Mouse (Mus musculus) adrenal gland, postnatal 25 days (tissue): ENCODE measurements around the gene Lrrc45. TPM values are rescaled to one million over a fixed set of nuclear protein-coding genes. Genes with fewer than 3 reads are reported as not detected.
A peak's percentile ranks its signal among the peaks of the same experiment; 100 is the strongest.

Experiments
- DNase-seq: peaks from one replicate; pipeline ENCODE4 v3.0.0; 2021; ENCODE audit warnings: mixed read lengths
- total RNA-seq: library from RNA; stranded (reverse); gene quantifications from 2 replicates; pipeline ENCODE4 v1.2.3, GENCODE M21; 2021

Lrrc45 gene
- total RNA-seq, 1 experiment from 2014 or later = 46.8 TPM

DNA sequence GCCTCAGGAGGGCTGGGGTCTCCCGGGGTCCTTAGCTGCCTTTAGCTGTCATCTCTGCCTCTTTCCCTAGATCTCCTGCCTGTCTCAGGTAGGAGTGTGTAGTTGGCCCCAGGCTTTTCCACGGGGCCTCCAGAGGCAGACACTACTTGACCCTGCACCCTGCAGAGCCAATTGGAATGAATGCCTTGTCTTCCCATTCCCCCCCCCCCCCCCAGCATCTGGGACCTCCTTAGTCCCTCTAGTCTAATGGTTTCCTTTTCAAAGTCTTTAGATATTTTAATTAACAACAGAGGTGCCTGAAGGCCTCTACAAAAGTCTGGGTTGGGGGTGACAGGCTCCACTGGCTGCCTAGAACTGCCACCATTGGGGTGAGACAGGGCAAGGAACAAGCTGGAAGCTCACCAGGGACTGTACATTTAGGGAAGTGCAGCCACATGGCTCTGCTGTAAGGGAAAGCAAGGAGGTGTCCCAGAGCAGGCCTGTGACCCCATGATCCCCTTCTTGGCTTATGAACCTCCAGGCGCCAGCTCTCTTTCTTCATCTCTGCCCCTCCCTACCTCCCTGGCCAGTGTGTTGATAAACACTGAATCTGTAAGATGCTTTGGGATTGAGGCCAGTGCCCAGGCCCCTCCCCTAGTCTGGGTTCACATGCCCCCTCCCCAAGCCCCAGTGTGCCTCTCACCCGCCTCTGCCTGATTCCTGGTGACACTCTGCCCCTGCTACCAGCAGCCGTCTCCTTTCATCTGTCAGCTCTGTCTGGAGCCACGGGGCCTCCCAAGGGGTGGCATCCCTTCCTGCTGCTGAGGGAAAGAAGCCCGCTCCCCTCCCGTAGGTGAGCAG, 9.0 kb upstream of the Lrrc45 start:
- DNase-seq = no peak

DNA sequence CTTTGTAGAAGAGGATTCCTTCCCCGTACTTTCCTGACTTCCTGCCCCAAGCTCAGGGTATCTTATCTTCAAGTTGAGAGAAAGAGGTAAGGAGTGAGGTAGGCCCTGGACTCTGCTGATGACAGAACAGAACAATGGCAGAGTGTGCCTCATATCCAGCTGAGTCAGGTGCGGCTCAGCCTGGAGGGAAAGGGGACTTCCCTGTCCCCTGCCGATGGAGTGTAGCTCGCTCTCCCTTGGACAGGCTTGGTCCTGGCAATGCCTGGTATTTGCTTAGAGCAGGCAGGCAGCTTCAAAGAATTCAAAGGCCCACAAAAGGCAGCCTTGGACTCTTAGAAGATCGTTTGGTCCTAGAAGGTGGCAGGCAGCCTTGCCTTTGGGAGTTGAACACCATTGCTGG, 7.6 kb upstream of the Lrrc45 start:
- no peak for DNase-seq

DNA sequence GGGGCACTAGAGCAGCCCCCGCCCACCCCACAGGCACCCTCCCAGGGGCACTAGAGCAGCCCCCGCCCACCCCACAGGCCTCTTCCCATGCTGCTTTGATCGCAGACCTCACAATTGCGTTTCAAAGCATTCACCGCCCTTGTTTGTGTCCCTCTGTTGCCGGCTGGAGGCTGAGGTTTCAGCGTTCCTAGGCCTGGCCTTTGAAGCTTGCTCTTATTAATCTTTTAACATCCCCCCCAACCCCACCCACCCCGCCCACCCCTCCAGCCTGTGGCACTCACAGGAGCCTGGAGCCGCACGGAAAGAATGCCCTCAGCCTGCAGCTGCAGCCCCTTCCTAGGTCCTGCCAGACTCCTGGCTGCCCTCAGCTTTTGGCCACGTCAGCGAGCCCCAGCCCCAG, 6.5 kb upstream of the Lrrc45 start:
- DNase-seq = no peak

DNA sequence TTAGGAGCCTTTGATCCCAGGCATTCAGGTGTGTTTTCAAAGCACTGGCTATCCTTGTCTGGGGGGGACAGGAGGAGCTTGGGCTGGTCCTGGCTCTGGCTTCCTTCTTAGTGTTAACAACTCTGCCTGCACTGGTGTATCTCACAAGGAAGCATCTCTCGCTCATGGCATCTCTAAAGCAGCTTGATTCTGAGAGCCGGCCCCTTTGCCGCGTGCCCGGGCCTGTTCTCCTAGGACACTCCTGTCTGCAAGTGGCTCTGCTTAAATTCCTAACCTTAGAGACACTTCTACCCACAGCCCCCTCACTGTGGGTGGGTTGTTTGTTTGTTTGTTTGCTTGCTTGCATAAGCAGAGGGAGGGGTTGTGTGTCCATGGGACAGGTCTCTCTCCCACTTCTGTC, 5.8 kb upstream of the Lrrc45 start:
- no peak for DNase-seq

DNA sequence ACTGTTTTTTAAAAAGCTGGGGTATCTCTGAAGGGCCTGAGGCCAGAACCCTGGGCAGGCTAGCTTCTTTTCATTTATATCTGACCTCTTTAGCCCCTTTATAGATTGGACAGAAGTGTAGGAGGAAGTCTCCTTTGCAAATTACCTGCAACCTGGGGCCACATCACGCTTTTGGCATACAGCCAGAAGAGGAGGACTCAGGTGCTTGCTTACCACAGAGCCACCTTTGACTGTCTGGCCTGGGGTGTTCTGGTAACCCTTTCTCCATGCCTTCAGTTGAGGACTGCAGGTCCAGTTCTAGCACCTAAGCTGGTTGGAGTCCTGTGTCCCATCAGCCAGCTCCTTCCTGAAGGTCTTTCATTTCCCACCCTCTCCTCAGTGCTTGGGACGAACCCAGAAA, 4.2 kb upstream of the Lrrc45 start:
- no peak for DNase-seq

DNA sequence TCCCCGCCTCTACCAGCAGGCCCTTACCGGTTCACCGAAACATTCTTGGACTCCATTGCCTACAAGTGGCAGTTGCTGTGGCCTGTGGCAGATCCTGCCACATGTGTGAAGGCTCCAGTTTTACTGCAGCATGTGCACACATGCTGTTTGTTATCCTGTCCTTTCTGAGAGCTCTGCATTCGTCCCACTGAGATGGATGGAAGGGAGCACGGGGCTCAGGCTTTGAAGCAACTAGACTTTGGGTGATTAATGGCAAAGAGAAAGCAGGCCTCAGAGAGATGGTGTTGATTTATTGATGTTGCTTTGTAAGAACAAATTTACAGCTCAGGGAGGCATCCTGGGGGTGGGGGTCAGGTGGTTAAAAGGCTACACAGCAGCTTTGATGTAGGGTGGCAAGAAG, 3.1 kb upstream of the Lrrc45 start:
- no peak for DNase-seq

DNA sequence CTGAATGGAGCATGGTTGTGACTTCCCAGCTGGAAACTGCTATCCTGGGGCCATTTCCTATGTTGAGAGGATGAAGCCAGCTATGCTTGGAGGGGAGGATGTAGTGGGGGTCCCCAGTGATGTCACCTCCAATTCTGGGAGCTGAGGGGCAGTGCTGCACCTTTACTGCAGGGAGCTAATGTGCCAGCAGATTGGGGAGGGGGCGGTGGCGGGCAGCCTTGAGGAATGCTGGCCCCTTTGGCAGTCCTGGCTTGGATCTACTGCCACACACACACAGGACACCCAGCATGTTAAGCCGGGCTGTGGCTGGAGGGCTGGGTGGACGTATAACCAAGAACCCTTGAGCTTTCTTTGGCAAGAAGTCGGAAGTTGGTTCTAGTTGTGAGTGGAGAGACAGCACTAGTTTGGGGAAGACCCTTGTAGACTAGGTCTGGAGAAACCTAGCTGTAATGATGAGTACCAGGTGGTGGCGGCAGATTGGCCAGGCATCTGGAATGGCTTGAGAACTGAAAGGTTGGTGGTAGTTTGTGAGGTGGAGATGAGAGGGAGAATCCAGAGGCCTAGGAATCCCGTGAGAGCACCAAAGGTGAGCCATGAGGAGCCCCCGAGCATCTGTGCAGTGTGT, 1.6 kb upstream of the Lrrc45 start:
- DNase-seq = no peak

DNA sequence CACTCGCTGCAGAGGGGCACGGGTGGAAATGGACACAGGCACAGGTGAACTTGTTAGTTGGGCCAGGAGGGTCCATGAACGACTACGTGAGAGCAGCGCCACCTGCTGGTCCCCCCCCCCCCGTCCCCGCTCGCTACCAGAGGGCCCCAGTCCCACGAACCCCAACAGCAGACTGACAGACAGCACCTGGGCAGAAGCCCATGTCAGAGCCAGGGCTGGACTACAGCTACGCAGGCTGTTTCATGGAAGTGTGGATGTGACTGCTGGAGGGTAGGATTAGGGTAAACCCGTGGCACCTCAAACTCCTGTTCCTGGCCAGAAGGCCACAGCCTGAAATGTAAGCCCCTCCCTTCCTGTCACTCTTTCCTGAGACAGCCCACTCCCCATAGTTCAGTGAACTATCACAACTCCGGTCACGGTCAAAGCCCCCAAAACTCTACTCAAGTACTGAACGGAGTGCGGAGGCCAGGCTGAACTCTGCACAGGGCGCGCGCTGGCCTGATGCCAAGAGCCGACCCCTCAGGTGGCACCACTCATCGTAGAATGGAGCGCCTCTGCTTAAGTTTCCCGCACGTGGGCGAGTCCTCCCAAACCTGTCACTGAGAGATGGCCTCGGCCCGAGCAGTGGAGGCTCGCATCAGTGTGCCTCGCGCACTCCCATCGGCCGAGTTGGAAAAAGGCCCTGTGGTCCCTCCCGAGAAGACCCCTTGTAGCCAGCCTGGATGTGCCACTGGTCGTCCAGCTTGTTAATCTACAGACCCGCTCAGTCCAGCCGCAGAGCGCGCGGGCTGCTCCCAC, 755 bp upstream of the Lrrc45 start:
- DNase-seq = peak; percentile 74

DNA sequence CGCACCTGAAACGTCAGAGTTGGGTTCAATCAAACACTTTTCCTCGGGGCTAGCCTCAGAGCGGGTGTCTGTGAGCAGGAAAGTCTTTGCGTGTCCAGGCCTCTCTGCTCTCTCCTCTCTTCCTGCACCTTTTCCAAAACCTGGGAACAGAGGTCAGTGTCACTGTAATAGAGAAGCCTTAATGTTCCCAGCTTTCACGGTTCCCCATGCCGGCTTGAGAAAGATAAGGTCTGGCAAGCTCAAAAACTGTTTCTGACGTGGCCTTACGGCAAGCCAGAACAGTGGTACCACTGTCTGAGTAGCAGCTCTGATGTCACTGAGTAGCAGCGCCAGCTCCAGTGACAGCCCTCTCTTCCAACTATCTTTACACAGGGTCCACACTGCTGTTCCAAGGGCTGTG, 821 bp downstream of the Lrrc45 start:
- DNase-seq = no peak

DNA sequence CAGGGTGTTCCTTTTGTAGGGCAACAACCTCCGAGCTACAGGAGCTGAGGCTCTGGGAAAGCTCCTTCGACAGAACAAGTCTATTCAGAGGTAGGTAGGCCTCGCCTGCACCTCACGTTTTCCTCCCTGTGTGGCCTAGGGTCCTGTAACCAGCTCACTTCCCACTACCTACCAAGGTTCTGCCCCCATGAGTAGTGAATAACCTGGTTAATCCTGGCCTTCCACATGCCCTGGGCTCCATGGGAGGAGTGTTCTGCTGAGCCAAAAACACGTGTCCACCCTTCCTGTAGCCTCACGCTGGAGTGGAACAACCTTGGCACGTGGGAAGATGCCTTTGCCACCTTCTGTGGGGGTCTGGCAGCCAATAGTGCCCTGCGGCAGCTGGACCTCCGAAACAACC, 1.4 kb downstream of the Lrrc45 start:
- DNase-seq = no peak

DNA sequence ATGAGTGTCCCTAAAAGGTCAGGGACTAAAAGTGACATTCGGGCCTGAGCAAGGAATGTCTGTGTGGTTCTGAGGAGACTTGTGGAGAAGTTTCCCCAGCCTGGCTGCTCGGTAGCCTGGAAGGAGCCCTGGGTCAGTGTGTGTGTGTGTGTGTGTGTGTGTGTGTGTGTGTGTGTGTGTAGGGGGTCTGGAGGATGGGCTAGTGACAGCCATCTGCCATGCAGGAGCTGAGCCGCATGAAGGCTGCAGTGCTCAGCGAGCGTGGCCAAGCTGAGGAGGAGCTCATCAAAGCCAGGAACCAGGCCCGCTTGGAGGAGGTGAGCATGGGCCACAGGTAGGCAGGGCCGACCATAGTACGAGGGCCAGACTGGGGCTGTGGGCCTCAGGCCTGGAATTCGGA, 5.5 kb downstream of the Lrrc45 start:
- no peak for DNase-seq

DNA sequence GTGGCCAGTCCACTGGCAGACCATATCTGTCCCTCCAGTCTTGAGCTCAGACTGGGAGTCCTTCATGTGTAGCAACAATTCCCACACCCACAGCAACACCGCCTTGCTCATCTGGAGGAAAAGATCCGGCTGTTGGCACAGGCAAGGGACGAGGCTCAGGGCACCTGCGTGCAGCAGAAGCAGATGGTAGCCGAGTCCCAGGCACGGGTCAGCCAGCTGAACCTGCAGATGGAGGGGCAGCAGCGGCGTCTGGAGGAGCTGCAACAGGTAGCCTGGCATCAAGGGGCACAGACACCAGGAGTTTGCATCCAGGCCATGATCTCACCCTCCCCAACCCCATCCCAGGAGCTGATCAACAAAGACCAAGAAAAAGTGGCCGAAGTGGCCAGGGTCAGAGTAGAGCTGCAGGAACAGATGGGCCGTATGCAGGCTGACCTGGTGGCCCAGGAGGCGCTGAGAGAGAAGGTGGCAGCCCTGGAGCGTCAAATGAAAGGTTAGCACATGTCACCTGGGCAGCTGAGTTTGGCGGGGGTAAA, 6.2 kb downstream of the Lrrc45 start:
- no peak for DNase-seq

DNA sequence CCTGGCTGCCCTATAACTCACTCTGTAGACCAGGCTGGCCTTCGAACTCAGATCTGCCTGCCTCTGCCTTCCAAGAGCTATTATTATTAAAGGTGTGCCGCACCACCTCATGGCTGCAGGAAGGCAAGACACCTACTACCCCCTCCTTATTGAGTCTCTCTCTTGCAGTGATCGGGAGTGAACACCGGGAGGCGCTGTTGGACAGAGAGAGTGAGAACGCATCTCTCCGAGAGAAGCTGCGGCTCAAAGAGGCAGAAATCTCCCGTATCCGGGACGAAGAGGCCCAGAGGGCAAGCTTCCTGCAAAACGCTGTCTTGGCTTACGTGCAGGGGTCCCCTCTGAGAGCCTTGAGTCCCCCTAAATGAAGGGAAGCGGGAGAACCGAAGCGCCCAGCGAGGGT, 6.7 kb downstream of the Lrrc45 start:
- peak; percentile 93 for DNase-seq

DNA sequence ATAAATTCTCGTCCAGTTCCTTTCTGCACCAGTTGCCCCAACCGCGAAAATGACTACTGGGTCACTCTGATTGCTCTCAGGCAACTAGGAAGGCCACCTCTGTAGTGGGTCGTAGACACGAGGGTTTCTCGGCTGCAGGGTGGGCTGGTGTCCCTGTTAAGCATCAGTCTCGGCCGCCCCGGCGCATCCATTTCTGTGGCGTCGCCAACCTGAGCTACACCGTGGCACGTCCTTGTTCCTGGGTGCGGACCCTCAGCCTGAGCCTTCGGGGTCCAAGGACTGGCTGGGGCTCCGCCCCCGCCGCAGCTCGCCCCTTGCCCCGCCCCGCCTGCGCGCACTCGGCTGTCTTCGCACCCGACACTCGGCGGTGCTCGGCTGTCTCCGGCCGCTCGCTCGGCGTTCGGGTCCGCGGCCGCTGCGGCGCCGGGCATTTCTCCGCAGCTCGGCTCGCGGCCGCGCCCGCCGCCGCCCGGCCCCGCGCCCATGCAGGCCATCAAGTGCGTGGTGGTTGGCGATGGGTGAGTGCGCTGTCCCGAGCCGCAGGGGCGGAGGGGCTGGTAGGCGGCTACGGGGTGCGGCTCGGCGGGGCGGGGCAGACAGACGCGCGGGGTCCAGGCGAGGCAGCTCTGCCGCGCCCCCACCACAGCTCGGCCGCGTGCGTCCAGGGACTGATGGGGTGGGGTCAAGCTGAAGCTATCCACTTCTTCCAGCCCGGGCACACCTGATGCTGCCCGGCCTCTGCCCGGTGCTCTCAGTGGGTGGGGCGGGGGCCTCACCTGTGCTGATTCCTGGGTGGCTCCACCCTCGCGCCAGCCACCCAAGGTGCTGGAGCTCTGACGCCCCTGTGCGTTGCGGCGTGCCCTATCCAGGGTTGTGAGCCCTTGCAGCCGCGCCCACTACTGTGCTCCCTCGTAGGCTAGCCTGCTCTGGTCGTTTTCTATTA, 7.7 kb downstream of the Lrrc45 start, which contains the start of gene Rac3:
Gene Rac3 (plus strand): TSS at position 347 of the 943 bp plus-strand sequence.
- peak; percentile 78 for DNase-seq

DNA sequence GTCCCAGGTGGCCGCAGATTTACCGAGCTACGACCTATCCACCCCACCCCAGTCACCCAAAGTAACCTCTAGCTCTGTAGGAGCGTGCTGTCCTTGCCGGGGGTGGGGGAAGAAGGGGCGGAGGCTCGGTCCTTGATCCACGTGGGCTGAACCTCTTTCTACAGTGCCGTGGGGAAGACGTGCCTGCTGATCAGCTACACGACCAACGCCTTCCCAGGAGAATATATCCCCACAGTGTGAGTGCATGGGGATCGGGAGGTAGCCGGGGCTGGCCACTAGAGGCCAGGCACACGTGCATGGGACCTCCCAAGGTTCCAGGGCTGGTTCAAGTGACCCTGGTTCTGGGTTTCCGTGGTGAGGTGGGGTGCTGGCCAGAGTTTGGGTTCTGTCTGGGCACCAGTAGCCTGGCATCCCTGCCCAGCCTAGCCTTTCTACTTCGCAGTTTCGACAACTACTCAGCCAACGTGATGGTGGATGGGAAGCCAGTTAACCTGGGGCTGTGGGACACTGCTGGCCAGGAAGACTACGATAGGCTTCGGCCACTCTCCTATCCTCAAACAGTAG, 8.4 kb downstream of the Lrrc45 start:
- DNase-seq = no peak

DNA sequence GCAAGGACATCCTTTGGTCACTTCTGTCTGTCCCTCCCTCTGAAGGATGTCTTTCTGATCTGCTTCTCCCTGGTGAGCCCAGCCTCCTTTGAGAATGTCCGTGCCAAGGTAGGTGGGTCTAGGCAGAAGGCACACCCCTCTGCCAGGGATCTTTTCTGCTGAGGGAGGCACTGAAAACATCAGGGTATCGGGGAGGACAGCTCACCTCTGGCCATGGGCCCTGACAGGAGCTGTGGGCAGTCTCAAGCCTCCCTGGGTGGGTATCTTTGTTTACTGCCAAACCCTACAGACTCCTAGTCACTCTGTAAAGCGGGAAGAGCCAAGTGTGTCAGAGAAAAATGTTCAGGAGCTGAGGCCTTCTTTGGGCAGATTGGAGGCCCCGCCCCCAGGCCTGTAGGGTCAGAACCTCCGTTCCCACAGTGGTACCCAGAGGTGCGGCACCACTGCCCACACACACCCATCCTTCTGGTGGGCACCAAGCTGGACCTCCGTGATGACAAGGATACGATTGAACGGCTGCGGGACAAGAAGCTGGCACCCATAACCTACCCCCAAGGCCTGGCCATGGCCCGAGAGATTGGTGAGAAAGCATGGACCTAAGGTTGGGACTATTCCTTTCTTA, 9.1 kb downstream of the Lrrc45 start:
- no peak for DNase-seq

DNA sequence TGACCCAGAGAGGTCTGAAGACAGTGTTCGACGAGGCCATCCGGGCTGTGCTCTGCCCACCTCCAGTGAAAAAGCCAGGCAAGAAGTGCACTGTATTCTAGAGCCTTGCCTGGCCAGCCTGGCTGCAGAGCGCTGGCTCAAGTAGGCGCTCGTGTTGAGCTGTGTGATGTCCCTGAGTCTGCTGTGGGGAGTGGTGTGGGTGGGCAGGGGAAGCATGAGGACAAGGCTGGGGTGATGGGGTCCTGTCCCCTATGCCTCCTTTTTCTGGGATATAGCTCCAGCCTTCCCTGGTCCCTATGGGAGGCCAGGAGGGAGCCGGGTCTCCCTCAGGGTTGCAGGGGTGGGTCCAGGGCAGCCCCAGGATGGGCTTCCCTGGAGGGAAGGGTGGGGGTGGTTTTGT, 9.8 kb downstream of the Lrrc45 start:
- DNase-seq = no peak

DNA sequence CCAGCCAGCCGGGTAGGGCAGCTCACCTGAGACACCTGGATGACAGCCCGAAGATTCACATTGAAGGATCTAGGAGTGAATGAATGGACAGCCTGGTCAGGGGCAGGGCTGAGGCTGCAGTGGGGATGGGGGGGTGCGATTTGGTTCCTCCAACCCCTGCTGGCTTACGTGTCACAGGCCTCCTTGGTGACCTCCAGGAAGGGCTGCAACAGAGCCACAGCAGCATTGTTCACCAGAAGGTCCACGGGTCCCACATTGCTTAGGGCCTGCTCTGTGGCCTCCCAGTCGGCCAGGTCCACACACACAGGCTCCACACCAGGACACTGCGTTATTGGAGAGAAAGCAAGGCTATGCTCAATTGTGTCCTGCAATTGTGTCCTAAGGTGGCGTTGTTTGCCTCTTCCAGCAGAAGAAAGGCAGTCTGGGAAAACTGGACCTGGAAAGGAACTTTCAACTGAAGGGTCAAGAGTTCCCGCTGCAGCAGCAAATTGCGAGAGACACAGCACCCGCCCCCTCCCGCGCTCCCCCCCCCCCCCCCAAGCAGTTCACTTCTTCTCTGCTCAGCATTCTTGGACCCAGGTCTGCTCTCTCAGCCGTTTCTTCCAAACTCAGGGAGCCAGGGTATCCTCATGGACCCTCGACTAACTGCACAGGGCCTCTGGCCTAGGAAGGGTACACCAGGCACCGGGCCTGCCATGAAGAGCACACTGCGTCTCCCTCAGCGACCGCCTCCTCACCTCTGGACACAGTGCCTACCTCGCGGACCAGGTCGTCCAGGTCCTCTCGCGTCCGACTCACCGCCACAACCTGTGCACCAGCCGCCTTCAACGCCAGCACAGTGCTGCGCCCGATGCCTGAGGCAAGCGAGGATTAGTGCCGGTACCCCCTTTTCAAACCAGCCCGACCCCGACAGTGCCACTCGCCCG, 12.8 kb downstream of the Lrrc45 start:
- DNase-seq = no peak

DNA sequence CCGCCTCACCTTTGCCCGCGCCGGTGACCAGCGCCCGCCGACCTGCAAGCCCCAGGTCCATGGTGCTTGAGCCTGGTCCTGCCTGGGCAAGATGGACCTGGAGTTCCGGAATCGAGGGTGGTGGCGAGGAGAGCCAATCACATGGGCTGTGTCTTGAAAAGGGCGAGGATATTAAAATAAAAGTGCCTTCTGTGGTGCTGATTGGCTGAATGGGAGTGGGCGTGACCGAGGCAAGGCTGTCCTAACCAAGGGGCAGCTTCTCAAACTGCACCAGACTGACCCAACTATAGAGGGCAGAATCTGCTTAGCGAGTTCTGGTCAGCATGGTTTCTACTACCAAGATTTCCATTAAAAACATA, 13.4 kb downstream of the Lrrc45 start, which contains the start of gene Dcxr:
Gene Dcxr (minus strand): TSS at position 113 of the 359 bp plus-strand sequence.
- peak; percentile 86 for DNase-seq

DNA sequence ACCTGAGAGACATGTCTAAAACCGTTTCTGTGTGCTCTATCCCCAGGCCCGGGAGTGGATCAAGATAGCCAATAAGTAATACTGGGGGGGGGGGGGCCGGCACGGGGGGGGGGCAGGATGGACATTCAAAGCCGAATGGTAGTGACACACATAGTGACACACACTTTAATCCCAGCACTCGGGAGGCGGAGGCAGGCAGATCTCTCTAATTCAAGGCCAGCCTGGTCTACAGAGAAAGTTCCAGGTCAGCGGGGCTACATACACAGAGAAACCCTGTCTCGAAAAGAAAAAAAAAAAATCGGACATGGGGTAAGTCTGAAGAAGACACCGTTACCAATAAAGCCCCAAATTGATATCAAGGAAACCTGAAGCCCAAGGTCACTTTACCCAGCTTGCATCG, 13.8 kb downstream of the Lrrc45 start:
- no peak for DNase-seq
